Mouse (Mus musculus) megakaryocyte-erythroid progenitor cell, adult 5 weeks (primary cell): ENCODE results near the gene Proz. TPM values are rescaled to one million over a fixed set of nuclear protein-coding genes. Genes with fewer than 3 reads are reported as not detected.

ENCODE experiments used
- polyA plus RNA-seq: library from polyadenylated mRNA; stranded (reverse); fragments of >175 nt; gene quantifications from 2 replicates; pipeline ENCODE4 v1.2.3, GENCODE M21; 2012

The Proz gene
- not detected in 2 replicates for polyA plus RNA-seq

DNA sequence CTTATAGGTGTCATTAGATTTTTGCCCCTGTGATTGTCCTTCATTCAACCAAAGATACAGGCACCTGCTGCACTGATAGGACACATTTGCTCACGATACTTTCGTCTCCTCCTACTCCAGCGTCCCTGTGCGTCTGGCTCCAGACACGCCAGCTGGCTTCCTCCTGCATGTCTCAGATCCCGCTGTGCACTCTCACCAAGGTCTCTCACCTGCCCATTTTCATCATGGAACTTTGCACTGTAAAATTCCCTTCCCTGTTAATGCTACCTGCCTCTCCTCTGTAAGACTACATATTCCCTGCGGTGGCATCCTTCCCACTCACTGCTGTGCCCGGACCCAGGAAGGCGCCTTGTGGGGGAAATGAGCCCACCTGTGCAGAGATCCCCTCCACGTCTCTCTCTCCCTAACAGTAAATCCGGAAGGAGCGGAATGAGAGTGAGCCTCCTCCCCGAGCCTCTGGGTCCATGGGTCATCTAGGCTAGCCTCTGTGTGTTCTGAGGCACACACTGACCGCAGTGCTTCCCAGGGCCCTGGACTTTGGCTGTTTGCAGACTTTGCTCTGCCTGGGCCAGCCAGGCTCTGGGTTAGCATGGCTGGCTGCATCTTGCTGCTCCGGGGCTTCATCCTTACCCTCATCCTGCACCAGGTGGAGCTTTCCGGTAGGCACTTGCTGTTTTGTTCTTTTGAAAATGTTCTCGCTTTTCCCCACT is at the start of gene Proz:
TSS of gene Proz (plus strand) at position 474 of the 710 bp plus-strand sequence.

DNA sequence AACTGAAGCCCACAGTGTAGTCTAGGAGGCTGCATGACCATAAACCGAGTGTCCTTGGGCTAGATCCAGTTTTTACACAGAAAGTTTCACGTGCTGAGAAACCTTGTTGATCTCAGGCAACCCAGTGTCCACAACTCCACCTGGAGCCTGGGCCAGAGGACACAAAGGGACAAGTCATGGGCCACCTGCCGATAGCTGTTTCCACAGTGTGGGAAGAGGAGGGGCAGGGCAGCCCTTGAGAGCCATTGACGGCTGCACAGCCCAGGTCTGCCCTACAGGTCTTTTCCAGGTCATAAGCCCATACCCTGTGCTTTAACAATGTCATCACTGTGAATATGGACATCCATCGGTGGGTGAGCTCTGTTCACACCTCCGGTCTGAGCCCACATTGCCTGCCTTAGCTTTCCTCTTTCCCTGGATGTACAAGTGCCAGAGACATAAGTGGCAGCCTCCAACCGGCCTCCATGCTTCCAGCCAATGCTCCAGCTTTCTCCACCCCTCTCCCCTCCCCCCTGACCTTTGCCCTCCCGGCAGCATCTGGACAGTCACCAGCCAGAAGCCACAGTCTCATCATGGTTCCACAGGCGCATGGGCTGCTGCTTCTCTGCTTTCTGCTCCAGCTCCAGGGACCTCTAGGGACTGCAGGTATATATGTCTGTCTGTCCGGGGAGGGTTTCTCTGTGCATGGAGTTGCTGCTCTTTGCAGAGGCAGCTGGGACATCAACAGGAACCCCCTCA is 35.1 kb upstream of the Proz start, which contains the start of gene F7:
TSS of gene F7 (plus strand) at position 548 of the 738 bp plus-strand sequence.

DNA sequence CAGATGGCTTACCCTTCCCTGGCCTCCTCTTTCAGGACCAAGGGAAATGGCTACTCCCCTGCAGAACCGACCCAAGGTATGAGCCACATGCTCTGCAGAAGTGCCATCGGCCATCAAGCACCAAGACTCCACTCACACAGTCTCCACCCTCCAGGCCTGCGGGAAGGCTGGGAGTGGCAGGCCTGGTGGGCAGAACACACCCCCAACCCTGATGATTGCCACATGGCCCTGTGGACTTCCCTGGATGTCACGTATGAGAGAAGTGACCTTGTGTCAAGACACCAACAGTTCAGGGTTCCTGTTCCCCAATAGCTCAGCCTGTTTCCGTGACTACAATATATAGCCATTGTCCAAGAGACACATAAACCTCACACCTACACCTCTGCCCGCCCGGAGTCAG is 23.7 kb upstream of the Proz start, which contains the start of gene F10:
TSS of gene F10 (plus strand) at position 294 of the 400 bp plus-strand sequence.

DNA sequence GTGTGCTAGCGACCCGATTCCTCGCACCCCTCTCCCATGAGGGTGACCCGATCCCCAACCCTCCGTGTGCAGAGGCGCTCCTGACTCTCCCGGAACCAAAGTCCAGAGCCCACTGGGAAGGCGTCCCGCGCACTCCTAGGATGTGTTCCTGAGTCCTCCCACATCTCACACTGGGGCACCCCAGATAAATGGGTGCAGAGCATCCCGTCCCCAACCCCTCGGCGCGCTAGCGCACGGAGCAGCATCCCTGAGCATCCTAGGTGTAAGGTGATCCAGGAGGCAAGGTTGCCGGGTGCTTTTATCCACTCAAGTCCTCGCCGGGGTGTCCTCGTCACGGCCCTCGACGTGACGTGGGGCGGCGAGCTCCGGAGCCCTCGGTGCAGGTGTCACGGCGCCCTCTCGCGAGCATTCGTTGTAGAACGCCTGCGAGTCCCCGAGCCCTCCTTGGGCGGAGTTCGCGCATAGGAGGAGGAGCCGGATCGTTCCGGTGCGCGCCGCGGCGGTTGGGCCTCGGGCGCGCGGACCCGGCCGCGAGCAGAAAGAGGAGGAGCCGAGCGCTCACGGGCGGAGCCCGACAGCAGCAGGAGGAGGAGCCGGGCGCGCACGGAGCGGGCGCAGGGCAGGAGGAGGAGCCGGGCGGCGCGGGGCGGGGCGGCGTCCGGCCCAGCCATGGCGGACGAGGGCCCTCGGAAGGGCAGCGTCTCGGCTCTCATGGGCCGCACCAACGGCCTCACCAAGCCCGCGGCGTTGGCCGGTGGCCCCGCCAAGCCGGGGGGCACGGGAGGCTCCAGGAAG is 44.6 kb downstream of the Proz start, which contains the start of the genes Pcid2 and Cul4a:
TSS of gene Pcid2 (minus strand) at position 373 of the 795 bp plus-strand sequence.
TSS of gene Cul4a (plus strand) at position 535 of the 795 bp plus-strand sequence.

Other genes with a start within 250 kb of the Proz start
- 15.5 and 22.8 TPM in 2 replicates for gene Mcf2l, start 187.1 kb upstream of the Proz start, polyA plus RNA-seq
- gene F7, start 34.9 kb upstream of the Proz start, polyA plus RNA-seq, result 0.39 and 2.3 TPM in 2 replicates
- 10.6 and 35.2 TPM in 2 replicates for gene F10, start 23.6 kb upstream of the Proz start, polyA plus RNA-seq
- gene Pcid2, start 44.5 kb downstream of the Proz start, polyA plus RNA-seq, result 10.3 and 11.0 TPM in 2 replicates
- 26.8 and 32.1 TPM in 2 replicates for gene Cul4a, start 44.7 kb downstream of the Proz start, polyA plus RNA-seq
- gene Lamp1, start 98.2 kb downstream of the Proz start, polyA plus RNA-seq, result 194 and 297 TPM in 2 replicates
- 1.3 and 3.1 TPM in 2 replicates for gene Grtp1, start 139.7 kb downstream of the Proz start, polyA plus RNA-seq
- gene Adprhl1, start 193.2 kb downstream of the Proz start, polyA plus RNA-seq, result not detected in 2 replicates
- 3.3 TPM in 2 replicates for gene Dcun1d2, start 227.2 kb downstream of the Proz start, polyA plus RNA-seq
- 16.1 and 18.9 TPM in 2 replicates for gene Tmco3, start 227.3 kb downstream of the Proz start, polyA plus RNA-seq